Mouse (Mus musculus): ENCODE measurements around the gene Cnnm1. TPM values are rescaled to one million over a fixed set of nuclear protein-coding genes. Genes with fewer than 3 reads are reported as not detected.

Gene Cnnm1
- total and polyA plus RNA-seq, 3 experiments = not detected

DNA sequence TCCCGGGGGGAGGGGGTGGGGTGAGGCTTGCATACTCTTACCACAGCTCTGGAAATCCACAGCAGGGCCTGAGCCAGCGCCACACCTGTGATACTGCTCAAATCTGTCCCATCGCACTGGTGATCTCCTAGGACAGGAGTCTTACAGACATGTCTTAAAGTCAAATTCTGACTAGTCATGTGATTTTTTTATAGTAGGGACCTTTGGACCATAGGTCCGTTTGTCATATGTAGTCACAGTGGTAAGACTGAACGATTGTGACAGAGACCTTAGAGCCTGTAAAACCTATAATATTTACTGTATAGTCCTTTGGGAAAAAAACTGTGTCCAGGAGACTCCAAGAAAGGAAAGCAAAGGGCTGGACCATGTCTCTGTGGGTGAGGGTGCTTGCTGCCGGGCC lies 53.6 kb downstream of the Cnnm1 start:
- dilution Hi-C loops (cut with MboI; ENCODE audit: extremely low pct_ligation_motif_present, extremely low pct_unique_long_range_greater_than_20kb, low sequenced_read_pairs) = no loop called here
- in situ Hi-C loops (cut with MboI; ENCODE audit: low pct_ligation_motif_present, low pct_unique_long_range_greater_than_20kb, low sequenced_read_pairs) = loop anchor here (5.0 kb wide), 1 partner anchor 33 kb away; no protein-coding TSS in a partner anchor
- Histone ChIP-seq H3K9ac (ENCODE audit: insufficient read depth, low read depth) (no peak overlapping the region), H3K27ac (ENCODE audit: insufficient read depth, low read depth) (no peak overlapping the region), H3K36me3 (replicated peaks in 1 of 2; ENCODE audit: control insufficient read depth in 1 of 2, insufficient read depth in 1 of 2, low read length in 1 of 2) (peaks cover 4 to 8% of the 10 kb centered on the region in 2 experiments), H3K4me1 (ENCODE audit: control insufficient read depth in 1 of 2, insufficient read depth in 2 of 2) (peaks cover 6 to 20% of the 10 kb centered on the region in 2 experiments), H3K79me2 (replicated peaks; ENCODE audit: control insufficient read depth, extremely low read depth, insufficient read depth, poor library complexity, severe bottlenecking) (no peaks in the 10 kb centered on the region), H3K4me2 (ENCODE audit: insufficient read depth, low read depth, poor library complexity, severe bottlenecking) (no peak overlapping the region), H3K4me3 (replicated peaks in 1 of 3; ENCODE audit: low read depth in 2 of 3, low read length in 2 of 3, poor library complexity in 1 of 3) (no peak overlapping the region), H3K9me3 (replicated peaks; ENCODE audit: low read length) (peaks cover 4% of the 10 kb centered on the region), H3K27me3 (replicated peaks) (no peaks in the 10 kb centered on the region)
- TF ChIP-seq E2F4 (IDR thresholded peaks at IDR 0.05; ENCODE audit: insufficient replicate concordance, low read depth, low read length) (no peak), ELF1 (IDR thresholded peaks at IDR 0.05; ENCODE audit: low read depth, low read length) (no peak), MEF2A (IDR thresholded peaks at IDR 0.05; ENCODE audit: borderline replicate concordance, low read depth, low read length) (no peak), EP300 (IDR thresholded peaks at IDR 0.05; ENCODE audit: low read length) (no peak), KAT2A (IDR thresholded peaks at IDR 0.05; ENCODE audit: insufficient replicate concordance, low read length) (no peak), GABPA (IDR thresholded peaks at IDR 0.05; ENCODE audit: insufficient replicate concordance, low read depth, low read length) (no peak), JUN (IDR thresholded peaks at IDR 0.05; ENCODE audit: insufficient read depth, low read depth, low read length) (no peak), MAX (IDR thresholded peaks at IDR 0.05; ENCODE audit: low read length) (no peak), TCF12 (IDR thresholded peaks at IDR 0.05; ENCODE audit: low read depth, low read length) (no peak), RAD21 (IDR thresholded peaks at IDR 0.05; ENCODE audit: low read depth, low read length) (no peak), USF1 (IDR thresholded peaks at IDR 0.05; ENCODE audit: low read depth, low read length) (no peak), SMC3 (IDR thresholded peaks at IDR 0.05; ENCODE audit: low read depth, low read length) (no peak), ZKSCAN1 (IDR thresholded peaks at IDR 0.05; ENCODE audit: borderline replicate concordance, low read depth, low read length) (no peak), SIN3A (IDR thresholded peaks at IDR 0.05; ENCODE audit: low read length) (no peak), USF2 (conservative IDR thresholded peaks at IDR 0.05; ENCODE audit: low read depth, low read length) (no peak), HCFC1 (IDR thresholded peaks at IDR 0.05; ENCODE audit: low read depth, low read length) (no peak), UBTF (IDR thresholded peaks at IDR 0.05; ENCODE audit: low read depth, low read length) (no peak), MAFK (IDR thresholded peaks at IDR 0.05; ENCODE audit: insufficient replicate concordance, low read length) (no peak), ZC3H11A (IDR thresholded peaks at IDR 0.05; ENCODE audit: low read depth, low read length) (no peak)
- no peak for DNase-seq (ENCODE audit: extremely low read depth)

DNA sequence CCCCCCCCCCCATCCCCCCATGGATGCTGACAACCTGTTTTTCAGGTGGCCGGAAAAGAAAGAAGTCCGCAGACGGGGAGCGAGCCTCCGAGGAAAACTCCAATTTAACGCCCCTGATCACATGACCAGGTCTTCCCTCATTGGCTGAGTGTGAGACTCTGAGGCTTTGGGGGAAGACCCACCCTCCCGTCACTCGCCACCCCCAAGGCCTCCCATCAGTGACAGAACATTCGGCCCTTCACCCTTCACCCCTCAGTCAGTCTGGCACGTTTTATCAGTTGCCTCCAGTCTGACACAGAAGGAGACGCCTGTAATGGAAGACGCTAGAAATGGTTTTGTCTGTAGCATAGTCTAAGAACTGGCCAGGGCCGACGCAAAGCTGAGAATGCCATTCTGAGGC lies 54.7 kb downstream of the Cnnm1 start:
- no peak overlapping the region for H3K27ac ChIP-seq (ENCODE audit: insufficient read depth, low read depth)
- H3K4me3 ChIP-seq (replicated peaks in 1 of 3; ENCODE audit: low read depth in 2 of 3, low read length in 2 of 3, poor library complexity in 1 of 3) = no peak overlapping the region
- peaks cover 4 to 20% of the 10 kb centered on the region in 2 experiments for H3K4me1 ChIP-seq (ENCODE audit: control insufficient read depth in 1 of 2, insufficient read depth in 2 of 2)
- in situ Hi-C loops (cut with MboI; ENCODE audit: low pct_ligation_motif_present, low pct_unique_long_range_greater_than_20kb, low sequenced_read_pairs) = loop anchor here (5.0 kb wide), 1 partner anchor 32 kb away; no protein-coding TSS in a partner anchor
- no peaks in the 10 kb centered on the region for H3K79me2 ChIP-seq (replicated peaks; ENCODE audit: control insufficient read depth, extremely low read depth, insufficient read depth, poor library complexity, severe bottlenecking)
- H3K36me3 ChIP-seq (replicated peaks in 1 of 2; ENCODE audit: control insufficient read depth in 1 of 2, insufficient read depth in 1 of 2, low read length in 1 of 2) = peaks cover 10 to 18% of the 10 kb centered on the region in 2 experiments
- dilution Hi-C loops (cut with MboI; ENCODE audit: extremely low pct_ligation_motif_present, extremely low pct_unique_long_range_greater_than_20kb, low sequenced_read_pairs) = no loop called here
- TF ChIP-seq MAFK (IDR thresholded peaks at IDR 0.05; ENCODE audit: insufficient replicate concordance, low read length) = no peak
- no peak for TF ChIP-seq NELFE (IDR thresholded peaks at IDR 0.05; ENCODE audit: low read depth, low read length)
- no peak for TF ChIP-seq CTCF (conservative IDR thresholded peaks at IDR 0.05 in 1 of 2, IDR thresholded peaks at IDR 0.05 in 1 of 2; ENCODE audit: low read depth in 2 of 2, low read length in 2 of 2)
- no peak for TF ChIP-seq KAT2A (IDR thresholded peaks at IDR 0.05; ENCODE audit: insufficient replicate concordance, low read length)
- TF ChIP-seq MAZ (IDR thresholded peaks at IDR 0.05; ENCODE audit: low read depth, low read length) = no peak
- TF ChIP-seq ZNF384 (IDR thresholded peaks at IDR 0.05; ENCODE audit: low read depth, low read length) = no peak
- no peaks in the 10 kb centered on the region for H3K27me3 ChIP-seq (replicated peaks)
- no peak for DNase-seq (ENCODE audit: extremely low read depth)
- H3K9me3 ChIP-seq (replicated peaks; ENCODE audit: low read length) = peaks cover 5% of the 10 kb centered on the region
- H3K4me2 ChIP-seq (ENCODE audit: insufficient read depth, low read depth, poor library complexity, severe bottlenecking) = no peak overlapping the region
- H3K9ac ChIP-seq (ENCODE audit: insufficient read depth, low read depth) = no peak overlapping the region

All from CH12.LX (cell line).